Mouse (Mus musculus): Measurements from ENCODE around the gene Rgma. TPM values are rescaled to one million over a fixed set of nuclear protein-coding genes. Genes with fewer than 3 reads are reported as not detected.

The Rgma gene
- 10 to 100 TPM; 93.3 to 94.9 TPM for total RNA-seq (2021)
- long read RNA-seq, experiment 1, transcript Rgma-204 (3 exons, 3,371 nt): major isoform, 41 of 66 reads
- long read RNA-seq, experiment 1, transcript Rgma-201 (4 exons, 3,586 nt): minor isoform, 16 of 66 reads
- long read RNA-seq, experiment 1, partial matches to known transcripts: 9 of 66 reads
- long read RNA-seq, experiment 1, other reads (novel, unspliced or antisense): 0 of 66 reads
- long read RNA-seq, experiment 2, transcript Rgma-201 (4 exons, 3,586 nt): minor isoform, 12 of 56 reads
- long read RNA-seq, experiment 2, transcript Rgma-204 (3 exons, 3,371 nt): major isoform, 28 of 56 reads
- long read RNA-seq, experiment 2, partial matches to known transcripts: 3 of 56 reads
- long read RNA-seq, experiment 2, other reads (novel, unspliced or antisense): 13 of 56 reads

DNA sequence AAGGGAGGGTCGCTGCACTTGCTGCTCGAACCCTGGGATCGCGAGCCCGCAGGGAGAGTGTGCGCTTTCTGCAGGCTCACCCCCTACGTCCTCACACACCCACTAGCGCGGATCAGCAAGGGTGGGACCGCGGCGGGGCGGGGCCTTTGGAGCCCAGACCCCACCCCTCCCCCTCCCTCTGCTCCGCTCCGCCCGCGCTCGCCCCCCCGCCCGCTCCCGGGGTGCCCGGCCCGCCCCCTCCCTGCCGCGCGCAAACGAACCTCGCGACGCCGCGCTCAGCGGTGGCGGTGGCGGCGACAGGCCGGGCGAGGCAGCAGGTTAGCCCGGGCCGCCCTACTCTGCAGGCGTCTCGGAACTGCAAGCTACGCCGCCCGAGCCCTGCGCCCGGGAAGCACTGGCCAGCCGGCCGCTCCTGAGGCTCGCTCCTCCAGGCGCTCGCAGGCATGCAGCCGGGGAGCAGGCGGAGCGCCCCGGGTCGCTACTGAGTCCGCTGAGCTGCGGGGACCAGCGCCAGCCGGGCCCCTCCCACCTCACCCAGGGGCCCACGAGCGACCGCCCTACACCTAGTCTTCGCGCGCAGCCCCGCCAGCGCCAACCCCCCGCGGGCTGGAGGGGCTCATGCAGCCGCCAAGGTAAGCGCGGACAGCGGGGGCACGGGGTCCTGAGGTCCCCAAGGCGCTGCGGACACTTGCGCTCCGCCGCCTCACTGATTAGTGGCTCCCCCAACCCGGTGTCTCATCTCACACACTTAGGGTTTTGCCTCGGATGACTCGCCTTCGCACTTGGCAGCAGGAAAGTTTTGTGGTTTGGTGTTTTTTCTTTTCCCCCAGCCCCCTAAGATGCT lies at the start of gene Rgma:
Gene Rgma, plus strand, starts transcription at position 253 of the 844 bp plus-strand sequence.
- DNase-seq: peak; percentile 80

DNA sequence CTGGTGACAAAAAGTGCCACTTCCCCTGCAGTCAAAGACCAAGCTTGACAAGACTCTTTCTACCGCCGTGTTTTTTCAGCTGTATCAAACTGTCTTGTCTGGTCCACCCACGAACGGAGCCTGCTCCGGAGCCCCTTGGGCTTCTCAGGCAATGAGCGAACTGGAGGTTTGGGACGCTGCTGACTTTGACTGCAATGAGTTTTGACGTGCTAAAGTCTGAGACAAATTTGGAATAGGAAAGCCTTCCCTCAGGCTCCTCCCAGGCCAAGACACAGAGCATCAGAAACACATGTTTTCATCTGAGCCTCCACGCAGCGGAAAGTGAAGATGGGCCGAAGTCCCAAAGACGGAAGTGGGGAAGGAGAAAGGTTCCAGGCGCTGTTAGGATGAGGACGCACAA lies 49.1 kb upstream of the Rgma start:
- no peak for DNase-seq

DNA sequence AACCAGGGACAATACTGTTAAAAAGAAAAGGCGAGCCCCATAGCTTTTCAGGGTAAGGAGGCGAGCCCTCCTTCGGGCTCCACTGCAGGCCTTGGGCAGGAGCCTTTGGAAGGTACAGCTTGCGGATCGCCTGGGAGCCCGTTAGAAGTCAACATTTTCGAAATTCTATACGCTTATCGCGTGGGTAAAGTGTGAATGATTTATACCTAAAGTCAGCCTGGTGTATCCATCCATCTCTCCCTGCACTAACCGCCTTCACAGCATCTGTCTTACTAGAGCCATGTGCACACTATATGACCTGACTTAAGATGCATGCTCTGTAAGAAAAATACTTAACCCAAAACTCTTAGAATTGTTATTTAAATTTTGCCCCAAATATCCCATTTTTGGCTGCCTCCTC lies 48.6 kb upstream of the Rgma start:
- DNase-seq: no peak

DNA sequence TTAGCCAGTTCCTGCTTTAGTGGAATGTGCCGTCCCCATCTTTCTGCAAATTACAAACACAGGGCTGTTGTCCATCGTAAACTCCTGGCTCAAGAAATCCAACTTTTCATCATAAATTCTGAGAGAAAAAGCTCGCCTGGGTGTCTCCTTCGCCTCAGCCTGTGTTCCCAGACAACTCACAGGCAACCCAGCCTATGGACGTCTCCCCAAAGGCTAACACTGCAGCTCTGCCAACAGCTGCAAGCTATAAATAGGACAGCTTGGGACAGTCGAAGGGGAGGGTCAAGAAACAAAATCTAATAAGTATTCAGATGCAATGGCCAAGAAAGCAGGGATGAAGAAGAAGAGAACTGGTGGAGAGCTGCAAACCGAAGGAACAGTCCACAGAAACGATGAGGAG lies 48.1 kb upstream of the Rgma start:
- DNase-seq: peak; percentile 45

DNA sequence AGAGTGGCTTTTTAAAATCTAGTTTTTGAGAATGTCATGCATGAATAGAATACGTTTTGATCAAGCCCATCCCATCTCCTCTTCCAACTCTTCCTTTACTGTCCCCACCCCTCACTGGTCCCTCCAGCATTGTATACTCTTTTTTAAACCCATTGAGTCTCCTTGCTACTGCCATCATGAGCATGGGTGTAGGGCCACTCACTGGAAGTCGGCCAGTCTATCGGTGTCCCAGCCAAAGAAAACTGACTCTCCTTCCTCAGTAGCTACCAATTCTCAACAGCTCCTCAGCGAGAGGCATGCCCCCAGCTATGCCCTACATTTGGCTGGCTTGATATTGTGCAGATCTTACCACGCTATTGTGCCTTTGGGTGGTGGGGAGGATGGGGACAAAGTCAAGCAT lies 47.7 kb upstream of the Rgma start:
- DNase-seq: peak; percentile 29

DNA sequence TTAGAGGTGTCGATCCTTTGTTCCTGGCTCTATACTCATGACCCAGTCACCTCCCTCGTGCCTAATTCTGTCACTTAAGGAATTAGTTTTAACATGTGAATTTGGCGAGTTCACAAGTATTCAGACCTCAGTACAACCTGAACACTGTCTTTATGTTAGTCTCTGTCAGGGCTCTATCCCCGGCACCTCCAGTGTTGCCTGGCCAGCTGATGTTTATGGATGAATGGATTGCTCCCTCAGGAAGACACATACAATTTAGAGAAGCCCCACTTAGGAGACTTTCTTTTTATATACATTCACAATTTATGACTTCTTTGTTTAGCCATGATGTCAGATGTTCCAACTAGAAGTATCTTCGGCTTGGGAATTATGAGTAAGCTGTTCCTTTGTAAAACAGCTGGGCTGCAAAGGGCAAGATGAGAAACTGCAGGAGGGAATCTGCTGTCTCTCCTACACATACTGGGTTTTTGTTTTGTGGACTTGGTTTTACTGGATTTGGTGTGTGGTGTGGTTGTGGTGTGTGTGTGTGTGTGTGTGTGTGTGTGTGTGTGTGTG lies 46.6 kb upstream of the Rgma start:
- DNase-seq: no peak

DNA sequence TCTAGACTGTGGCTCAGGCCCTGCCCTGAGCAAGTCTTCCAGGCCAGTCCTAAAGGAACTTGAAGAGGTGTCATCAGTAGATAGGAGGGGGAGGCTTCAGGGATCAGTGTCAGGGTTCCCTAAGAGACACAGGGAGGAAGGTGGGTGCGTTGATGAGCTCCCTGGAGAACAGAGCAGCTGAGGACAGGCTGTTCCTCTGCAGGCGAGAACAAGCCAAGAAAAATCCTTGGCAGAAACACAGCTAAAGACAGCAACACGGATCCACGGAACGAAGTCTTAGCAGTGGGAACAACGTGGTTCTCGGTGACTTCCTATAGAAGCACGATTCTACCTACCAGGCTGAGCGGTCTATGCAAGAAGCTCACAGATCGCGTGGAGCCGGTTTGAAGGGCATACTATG lies 44.6 kb upstream of the Rgma start:
- DNase-seq: no peak

DNA sequence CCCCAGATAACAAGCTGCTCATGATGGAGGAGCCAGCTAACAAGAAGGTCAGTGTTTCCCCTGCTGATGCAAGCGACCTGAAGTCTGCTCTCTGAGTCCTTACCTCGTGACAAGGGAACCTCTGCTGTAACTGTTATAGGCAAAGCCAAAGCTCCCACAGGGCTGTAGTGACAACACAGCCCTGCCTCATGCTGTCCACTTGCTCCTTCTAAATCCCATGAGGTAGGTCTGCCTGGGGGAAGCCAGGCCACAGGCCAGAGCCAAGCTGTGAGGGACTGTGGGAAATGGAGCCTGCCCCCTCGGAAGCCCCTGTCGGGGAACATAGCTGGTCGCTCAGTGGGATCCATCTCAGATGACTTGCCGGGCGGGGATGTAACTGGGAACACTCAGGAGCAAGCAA lies 43.7 kb upstream of the Rgma start:
- DNase-seq: no peak

DNA sequence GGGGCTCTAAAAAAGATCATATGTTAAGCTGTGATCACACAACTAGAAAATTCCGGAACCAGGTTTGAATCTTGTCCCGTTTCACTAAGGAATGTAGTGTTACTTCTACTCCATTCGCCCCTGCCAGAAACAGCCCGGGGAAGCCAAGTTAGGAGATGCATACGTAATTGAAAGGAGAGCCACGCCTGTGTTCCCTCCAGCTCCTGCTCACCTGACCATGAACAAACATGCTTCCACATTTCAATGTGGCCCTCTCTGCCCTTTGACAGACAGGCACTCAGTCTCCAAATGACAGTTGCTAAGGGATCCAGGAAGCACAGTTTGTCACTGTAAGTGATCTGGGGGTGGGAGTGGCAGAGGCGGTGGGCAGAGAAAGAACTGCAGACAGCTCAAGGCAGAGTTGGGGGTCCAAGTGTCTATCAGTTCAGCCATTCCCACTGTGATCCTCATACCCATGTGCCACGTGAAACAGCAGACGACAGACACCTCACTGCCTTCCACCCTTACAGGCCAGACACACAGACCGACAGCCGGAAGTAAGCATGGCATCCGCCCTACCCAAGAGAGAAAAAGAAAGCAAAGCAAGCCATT lies 41.8 kb upstream of the Rgma start:
- no peak for DNase-seq

DNA sequence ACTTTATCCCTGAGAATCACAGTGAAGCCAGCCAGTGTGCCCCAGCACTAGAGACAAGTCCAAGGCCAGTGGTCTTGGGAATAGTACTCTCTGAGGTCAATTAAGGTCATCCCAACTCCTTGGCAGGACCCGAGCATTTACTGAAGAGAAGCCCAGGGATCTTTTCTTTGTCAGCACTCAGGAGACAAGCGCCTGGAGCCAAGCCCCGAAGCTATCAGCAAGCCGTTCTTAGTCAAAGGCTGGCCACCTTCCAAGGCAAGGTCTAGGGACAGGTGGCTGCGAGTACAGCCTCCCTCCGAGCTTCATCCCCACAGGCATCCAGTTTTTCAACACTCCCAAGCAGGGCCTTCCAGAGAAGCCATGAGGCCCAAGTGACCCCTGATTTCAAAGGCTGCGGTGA lies 40.4 kb upstream of the Rgma start:
- peak; percentile 65 for DNase-seq

DNA sequence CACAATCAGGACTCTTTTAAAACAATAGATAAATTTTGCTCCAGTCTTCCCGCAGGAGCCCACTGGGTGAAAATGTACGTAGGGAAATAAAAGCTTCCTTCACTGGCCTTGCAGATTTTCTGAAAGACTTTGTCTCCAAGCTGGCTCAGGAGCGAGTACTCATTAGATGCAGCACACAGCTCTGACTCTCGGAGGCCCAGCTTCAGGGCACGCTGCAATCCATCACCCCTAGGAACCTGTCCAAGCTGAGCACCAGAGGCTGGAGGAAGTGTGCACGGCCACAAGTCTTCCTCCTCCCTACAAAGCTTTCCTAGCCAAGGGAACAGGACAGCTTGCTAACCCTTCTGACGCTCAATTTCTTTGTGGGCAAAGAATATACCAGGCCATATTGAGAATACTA lies 38.9 kb upstream of the Rgma start:
- DNase-seq: no peak

DNA sequence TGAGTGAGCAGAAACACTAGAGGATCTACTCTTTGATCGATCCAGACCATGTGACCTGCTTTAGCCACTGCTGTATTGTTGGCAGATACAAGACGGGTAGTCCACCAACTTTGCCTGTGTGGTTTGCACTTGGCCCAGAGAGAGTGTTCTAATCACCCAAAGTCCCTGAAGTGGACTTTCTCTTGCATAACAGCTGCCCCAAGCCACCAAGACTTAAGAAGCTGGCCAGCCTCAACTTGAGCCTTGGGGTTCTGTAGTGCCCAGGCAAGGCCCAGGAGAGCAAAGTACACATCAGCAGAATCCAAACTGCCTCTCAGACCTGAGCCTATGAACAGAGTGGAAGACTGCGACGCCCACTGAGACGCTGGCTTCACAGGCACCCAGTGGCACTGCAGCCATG lies 37.0 kb upstream of the Rgma start:
- DNase-seq: no peak

DNA sequence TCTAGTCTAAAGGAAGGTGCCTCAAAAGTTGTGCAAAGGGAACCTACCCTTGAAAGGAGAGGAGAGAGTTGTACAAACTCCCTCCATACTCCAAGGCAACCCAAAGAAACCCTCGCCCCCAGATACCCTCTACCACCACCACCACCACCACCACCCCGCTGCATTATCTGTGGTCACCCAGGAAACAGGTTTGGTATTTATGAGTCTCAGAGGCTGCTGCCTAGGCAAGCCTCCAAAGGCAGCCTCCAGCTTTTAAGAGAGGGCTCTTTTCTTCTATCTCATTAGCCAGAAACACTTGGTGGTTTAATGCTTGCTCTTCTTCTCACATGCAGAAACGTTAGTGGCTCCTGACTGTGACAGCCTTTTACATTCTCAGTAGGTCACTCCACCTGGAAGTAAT lies 31.5 kb upstream of the Rgma start:
- no peak for DNase-seq

DNA sequence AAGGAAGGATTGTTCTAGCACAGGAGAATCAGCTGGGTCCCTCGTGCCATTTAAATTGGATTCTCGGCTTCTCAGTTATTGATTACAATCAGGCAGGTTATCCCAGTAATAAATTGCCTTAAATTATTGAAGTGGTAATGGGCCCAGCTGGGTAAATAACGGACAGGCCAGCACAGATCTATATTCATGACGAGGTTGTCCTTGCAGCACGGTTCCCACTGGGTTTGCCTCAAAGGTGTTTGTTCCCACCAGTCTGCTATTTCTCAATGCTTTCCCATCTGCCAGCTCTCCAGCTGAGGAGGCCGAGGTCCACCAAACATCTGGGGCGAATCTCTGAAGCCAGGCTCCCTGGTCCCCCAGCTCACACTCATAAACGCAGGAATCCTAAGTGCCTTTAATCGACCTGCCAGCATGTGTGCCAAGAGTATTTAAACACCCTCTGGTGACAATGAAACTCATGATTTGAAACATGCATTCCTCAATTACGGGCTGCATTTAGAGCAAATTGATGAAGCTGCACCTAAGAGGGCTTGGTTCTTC lies 26.7 kb upstream of the Rgma start:
- DNase-seq: no peak

DNA sequence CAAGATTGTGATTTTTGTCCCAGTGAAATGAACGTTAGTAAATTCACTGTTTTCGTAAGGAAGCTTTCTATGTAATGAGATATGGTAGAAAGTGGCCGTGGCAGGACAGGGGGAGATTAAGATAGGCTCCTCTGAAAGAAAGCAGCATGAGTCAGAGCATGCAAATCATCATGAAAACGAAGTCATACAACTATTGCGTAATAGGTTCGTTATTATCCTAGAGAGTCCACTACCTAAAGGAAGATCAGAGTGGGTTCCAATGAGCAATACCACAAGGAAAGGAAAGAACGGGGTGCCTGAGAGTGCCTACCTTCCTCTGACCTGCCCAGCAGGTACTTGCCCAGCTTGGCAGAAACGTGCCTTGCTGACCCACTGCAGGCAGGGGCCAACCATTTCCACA lies 26.2 kb upstream of the Rgma start:
- no peak for DNase-seq

DNA sequence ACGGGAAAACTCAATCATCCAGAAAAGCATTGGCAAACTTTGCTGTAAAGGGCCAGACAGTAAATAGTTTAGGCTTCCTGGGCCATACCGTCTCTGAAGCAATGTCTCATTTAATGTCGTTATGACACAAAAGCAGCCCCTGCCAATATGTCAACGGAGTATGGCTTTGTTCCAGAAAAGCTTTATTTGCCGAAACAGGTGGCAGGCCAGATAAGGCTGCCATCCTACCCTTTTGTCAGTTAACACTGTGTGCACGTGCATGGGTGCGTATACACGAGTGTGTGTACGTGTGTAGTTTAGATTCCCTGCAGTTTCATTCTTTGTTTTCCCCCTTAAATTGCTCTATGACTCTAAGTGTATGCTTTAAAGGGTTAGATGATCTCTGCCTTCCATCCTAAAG lies 20.1 kb upstream of the Rgma start:
- no peak for DNase-seq

DNA sequence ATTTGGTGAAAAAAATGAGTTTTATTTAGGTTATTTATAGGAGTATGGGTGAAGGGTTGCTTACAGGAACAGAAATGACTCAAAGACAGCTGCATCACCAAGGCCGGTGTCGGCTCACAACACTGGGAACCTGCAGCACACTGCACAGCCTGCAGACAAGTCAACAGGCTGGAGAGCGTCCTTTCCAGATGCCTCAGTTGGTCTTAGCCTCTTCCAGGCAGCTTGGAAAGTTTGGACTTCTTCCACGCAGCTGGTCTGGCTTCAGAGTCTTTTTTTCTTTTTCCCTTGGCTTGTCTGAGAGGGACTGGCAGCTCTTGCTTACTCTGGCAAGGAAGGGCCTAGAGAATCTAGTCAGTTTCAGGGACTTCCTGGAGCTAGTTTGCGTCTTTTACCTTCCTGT lies 18.4 kb upstream of the Rgma start:
- peak; percentile 37 for DNase-seq

DNA sequence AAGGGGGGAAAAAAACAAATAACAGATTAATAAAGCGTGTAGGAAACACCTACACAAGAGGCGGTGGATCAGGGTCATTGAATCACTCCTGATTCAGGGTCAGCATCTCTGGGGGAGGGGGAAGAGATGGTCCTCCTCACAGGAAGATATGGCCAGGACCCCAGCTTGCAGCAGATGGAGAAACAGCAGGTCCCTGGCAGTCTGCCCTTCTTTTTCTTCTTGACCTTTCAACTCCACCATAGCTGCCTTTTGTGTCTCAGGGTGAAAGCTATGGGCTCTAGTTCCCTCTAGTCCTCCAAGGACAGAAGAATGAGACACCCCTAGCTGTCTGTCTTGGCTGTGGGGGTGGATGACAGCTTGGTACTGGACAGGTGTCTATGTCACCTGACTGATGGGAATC lies 17.7 kb upstream of the Rgma start:
- DNase-seq: no peak

DNA sequence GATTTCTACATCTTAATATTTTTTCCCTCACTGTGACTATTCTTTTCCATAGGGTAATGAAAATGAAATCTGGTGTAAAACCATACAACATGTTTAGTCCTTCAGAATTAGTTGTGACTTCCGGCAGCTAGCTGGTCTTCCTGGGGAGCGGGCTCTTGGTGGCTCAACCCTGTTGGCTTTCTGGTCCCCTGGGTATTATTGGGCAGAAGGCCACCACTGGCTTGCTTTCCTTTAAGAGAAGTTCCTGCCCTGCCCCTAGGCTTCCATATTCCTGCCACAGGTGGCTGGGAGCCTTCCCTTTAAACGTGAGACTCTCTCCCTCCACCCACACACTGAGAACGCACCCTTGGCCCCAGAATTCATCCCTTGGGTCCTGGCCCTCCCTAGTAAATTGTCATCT lies 9.8 kb upstream of the Rgma start:
- DNase-seq: no peak

DNA sequence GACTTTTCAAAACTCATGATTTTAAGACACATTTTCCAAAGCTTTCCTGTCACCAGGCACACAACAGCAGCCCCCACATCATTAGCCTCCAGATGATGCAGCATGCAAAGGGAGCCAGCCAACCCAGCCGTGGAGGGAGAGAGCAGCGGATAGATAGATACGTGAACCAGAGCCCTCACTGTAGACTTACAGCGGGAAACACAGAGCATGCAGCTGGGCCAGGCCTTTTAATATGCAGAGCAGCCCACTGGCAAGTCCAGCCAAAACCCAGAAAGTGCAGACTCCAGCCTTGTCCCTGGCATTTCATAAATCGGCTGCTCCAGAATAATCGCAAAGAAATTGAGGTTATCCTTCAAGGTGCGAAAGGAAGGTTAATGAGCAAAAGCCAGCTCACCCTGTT lies 9.3 kb upstream of the Rgma start:
- no peak for DNase-seq

DNA sequence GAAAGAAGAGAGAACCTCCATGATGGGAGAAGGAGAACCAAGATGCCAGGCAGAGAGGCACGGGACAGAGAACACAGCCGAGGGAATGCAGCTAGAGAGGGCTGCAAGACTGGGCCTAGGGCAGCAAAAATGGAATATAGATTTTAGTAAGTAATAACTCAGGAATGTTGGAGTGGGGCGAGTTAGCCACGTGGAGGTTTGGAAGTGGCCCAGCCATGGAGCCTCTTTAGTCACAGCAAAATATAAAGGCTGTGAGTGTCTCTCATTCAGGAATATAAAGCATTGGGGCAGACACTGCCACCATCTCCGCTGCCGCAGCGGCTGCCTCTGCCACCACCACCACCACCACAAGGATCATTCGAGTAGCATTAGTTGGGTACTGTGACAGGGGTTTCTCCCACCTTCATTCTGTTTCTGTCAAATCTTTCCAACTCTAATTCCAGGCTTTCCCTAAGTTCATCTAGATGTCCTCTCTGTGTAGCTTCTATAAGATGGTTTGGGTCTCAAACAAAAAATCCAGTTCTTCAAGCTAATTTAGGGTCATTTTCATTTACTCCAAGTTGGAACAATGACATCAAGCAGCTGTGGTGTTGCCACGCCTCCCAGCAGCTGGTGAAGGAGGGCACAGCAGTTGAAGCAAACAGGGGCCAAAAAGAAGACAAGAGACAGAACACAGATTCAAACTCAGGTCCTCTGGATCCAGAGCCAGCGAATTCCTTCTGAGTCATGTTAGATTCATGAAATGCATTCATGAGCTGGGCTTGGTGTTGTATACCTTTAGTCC lies 7.4 kb upstream of the Rgma start:
- DNase-seq: no peak

DNA sequence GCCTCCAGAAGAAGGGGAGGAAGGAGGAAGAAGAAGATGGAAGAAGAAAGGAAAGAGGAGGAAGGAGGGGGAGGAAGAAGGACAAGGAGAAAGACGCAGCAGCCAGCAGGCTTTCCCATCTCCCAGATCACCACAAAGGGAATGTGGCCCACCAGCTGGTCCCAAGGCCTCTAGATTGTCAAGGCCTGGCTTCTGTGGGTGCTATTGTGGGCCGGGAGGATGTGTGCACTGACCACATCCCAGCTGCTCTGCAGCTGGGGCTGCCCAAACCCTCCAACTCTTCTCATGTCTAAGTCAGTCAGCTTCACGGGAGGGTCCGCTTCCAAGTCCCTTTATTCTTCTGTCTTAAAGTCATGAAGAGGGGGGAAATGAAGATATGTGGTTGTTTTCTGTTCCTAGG lies 5.3 kb upstream of the Rgma start:
- DNase-seq: no peak
